Mouse (Mus musculus): ENCODE data around the gene Flvcr2.

DNA sequence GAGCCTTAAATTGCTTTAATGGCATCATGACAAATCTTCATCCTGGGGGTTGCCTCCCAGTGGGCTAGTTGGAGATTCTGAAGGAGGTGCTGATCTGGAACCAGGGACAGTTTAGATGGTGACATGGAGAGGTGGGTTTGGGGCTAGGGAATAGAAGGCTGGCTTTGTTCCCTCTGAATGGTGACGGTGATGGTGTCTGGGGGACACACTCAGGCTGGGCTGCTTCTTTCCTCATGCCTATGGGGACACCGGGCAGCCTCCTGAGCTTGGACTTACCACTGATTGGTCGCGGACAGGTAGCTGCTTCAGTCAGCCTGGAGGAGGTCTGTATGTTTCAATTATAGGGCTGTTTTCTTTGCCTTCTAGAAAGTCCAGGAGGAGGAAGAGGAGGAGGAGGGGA lies 65.3 kb downstream of the Flvcr2 start:
- TF ChIP-seq CTCF (IDR thresholded peaks at IDR 0.05; ENCODE audit: low read depth), result no peak
- no peak for TF ChIP-seq EP300 (optimal IDR thresholded peaks at IDR 0.05)

All from stomach, postnatal 0 days (tissue).